Mouse (Mus musculus): ENCODE results near the gene Mkks. TPM values are rescaled to one million over a fixed set of nuclear protein-coding genes. Genes with fewer than 3 reads are reported as not detected.
"Not testable (repeated sequence)": the region's sequence is repeated elsewhere in the genome, so short reads cannot be mapped to it uniquely, and the experiment has no call there.

The Mkks gene
- 10 to 100 TPM; 20.8 to 27.2 TPM for total RNA-seq (2021)
- 1.4 and 1.9 TPM in 2 replicates for polyA plus RNA-seq (2012; rRNA removed)
- long read RNA-seq, transcript Mkks-202 (6 exons, 3,178 nt), result major isoform, 10 of 16 reads
- long read RNA-seq, partial matches to known transcripts, result 3 of 16 reads
- long read RNA-seq, other reads (novel, unspliced or antisense), result 1 of 16 reads

- DNase-seq, result peak; percentile 99
Measured at GRCm38 (mm10) chr2:136891068-136891950, at the start of gene Mkks, which contains the start of the genes Slx4ip and AL731706.1. TSS of gene Mkks (minus strand) at chr2:136891389. TSS of gene Slx4ip (plus strand) at chr2:136891218. TSS of gene AL731706.1 (minus strand) at chr2:136891389.

- DNase-seq, result no peak
Measured at GRCm38 (mm10) chr2:136938249-136938648, 47.1 kb upstream of the Mkks start.

- DNase-seq, result no peak
Measured at GRCm38 (mm10) chr2:136936391-136937288, 45.5 kb upstream of the Mkks start.

GRCm38 (mm10) chr2:136921003-136921408, 29.8 kb upstream of the Mkks start:
- peak; percentile 56 for DNase-seq

GRCm38 (mm10) chr2:136920257-136920993, 29.2 kb upstream of the Mkks start:
- peak; percentile 18 for DNase-seq

- DNase-seq, result no peak
Measured at GRCm38 (mm10) chr2:136919433-136919832, 28.2 kb upstream of the Mkks start.

GRCm38 (mm10) chr2:136914334-136914902, 23.2 kb upstream of the Mkks start:
- no peak for DNase-seq

GRCm38 (mm10) chr2:136913021-136913420, 21.8 kb upstream of the Mkks start:
- no peak for DNase-seq

GRCm38 (mm10) chr2:136911958-136912411, 20.8 kb upstream of the Mkks start:
- peak; percentile 8 for DNase-seq

- DNase-seq, result no peak
Measured at GRCm38 (mm10) chr2:136909298-136909697, 18.1 kb upstream of the Mkks start.

- no peak for DNase-seq
Measured at GRCm38 (mm10) chr2:136908596-136908995, 17.4 kb upstream of the Mkks start.

GRCm38 (mm10) chr2:136896131-136896530, 4.9 kb upstream of the Mkks start:
- DNase-seq, result no peak

GRCm38 (mm10) chr2:136894494-136894893, 3.3 kb upstream of the Mkks start:
- DNase-seq, result no peak

- peak; percentile 96 for DNase-seq
Measured at GRCm38 (mm10) chr2:136891951-136892371, 772 bp upstream of the Mkks start.

GRCm38 (mm10) chr2:136890716-136891067, 497 bp downstream of the Mkks start:
- not testable (repeated sequence) for DNase-seq

- no peak for DNase-seq
Measured at GRCm38 (mm10) chr2:136886846-136887245, 4.3 kb downstream of the Mkks start.

- no peak for DNase-seq
Measured at GRCm38 (mm10) chr2:136885579-136885978, 5.6 kb downstream of the Mkks start, which contains the start of gene AL731706.2. TSS of gene AL731706.2 (minus strand) at chr2:136885679.

- DNase-seq, result no peak
Measured at GRCm38 (mm10) chr2:136854543-136855388, 36.4 kb downstream of the Mkks start.

- DNase-seq, result no peak
Measured at GRCm38 (mm10) chr2:136850366-136850765, 40.8 kb downstream of the Mkks start.

GRCm38 (mm10) chr2:136837994-136838393, 53.2 kb downstream of the Mkks start:
- peak; percentile 38 for DNase-seq
